ENCODE assay signal across 8 mouse cellular contexts in genomic region chr3:88149510-88149974, GRCm38 (mm10). TPM values are rescaled to one million over a fixed set of nuclear protein-coding genes. Genes with fewer than 3 reads are reported as not detected.
A peak's percentile ranks its signal among the peaks of the same experiment; 100 is the strongest.
DNase-seq lines count a peak whose midpoint lies in the region; ATAC-seq and TF ChIP-seq lines count a peak whose summit lies in the region.

No protein-coding gene starts in this region.

- peak overlapping the region; percentile 100 for H3K27ac ChIP-seq in heart, embryonic 13.5 days (replicated peaks)
- peak overlapping the region; percentile 84 for H3K27ac ChIP-seq in hindbrain, embryonic 15.5 days (replicated peaks)
- H3K27ac ChIP-seq in midbrain, embryonic 13.5 days, result peak overlapping the region; percentile 91

- ATAC-seq in heart, embryonic 13.5 days (ENCODE audit: extremely low read depth, insufficient number of reproducible peaks, low FRiP score, low TSS enrichment), result no peak; the same call in 1 of the 2 replicates
- no peak for ATAC-seq in hindbrain, embryonic 15.5 days (ENCODE audit: low FRiP score, low read depth)
- ATAC-seq in midbrain, embryonic 13.5 days, result no peak

- H3K4me3 ChIP-seq in heart, embryonic 13.5 days, result peak overlapping the region; percentile 48
- no peak overlapping the region for H3K4me3 ChIP-seq in hindbrain, embryonic 15.5 days
- no peak overlapping the region for H3K4me3 ChIP-seq in midbrain, embryonic 13.5 days (replicated peaks)

- H3K9me3 ChIP-seq in heart, embryonic 13.5 days, result no peaks in the 10 kb centered on the region
- H3K9me3 ChIP-seq in hindbrain, embryonic 15.5 days, result no peaks in the 10 kb centered on the region
- no peaks in the 10 kb centered on the region for H3K9me3 ChIP-seq in midbrain, embryonic 13.5 days

- WGBS in heart, embryonic 13.5 days, result 9% methylated on average over 6 of the region's 6 CpGs
- 13% methylated on average over 6 of the region's 6 CpGs for WGBS in hindbrain, embryonic 15.5 days
- WGBS in midbrain, embryonic 13.5 days, result 22% methylated on average over 6 of the region's 6 CpGs

- peaks cover 4% of the 10 kb centered on the region; the same call in 1 of the 2 replicates for H3K36me3 ChIP-seq in heart, embryonic 13.5 days
- H3K36me3 ChIP-seq in hindbrain, embryonic 15.5 days, result no peaks in the 10 kb centered on the region
- H3K36me3 ChIP-seq in midbrain, embryonic 13.5 days, result no peaks in the 10 kb centered on the region

- H3K4me1 ChIP-seq in heart, embryonic 13.5 days, result peaks cover 95% of the 10 kb centered on the region
- peaks cover 83% of the 10 kb centered on the region for H3K4me1 ChIP-seq in hindbrain, embryonic 15.5 days (replicated peaks)
- H3K4me1 ChIP-seq in midbrain, embryonic 13.5 days (replicated peaks), result peaks cover 92% of the 10 kb centered on the region

- no peaks in the 10 kb centered on the region for H3K27me3 ChIP-seq in heart, embryonic 13.5 days (replicated peaks)
- no peaks in the 10 kb centered on the region for H3K27me3 ChIP-seq in hindbrain, embryonic 15.5 days
- no peaks in the 10 kb centered on the region for H3K27me3 ChIP-seq in midbrain, embryonic 13.5 days

- no peak for DNase-seq in heart, postnatal 14 days
- peak; percentile 17 for DNase-seq in brain, embryonic 14.5 days (ENCODE audit: low read depth)
- DNase-seq in left cerebral cortex, postnatal 36 days (ENCODE audit: low spot score in 2 of 2), result no peak
- DNase-seq in layer of hippocampus, postnatal 10 days (ENCODE audit: low spot score in 2 of 2), result no peak
- no peak for DNase-seq in cerebellum, adult 18-20 months

- no peak for TF ChIP-seq CTCF in brain, embryonic 14.5 days (IDR thresholded peaks at IDR 0.05; ENCODE audit: borderline replicate concordance, extremely low read depth, insufficient read depth, insufficient read length)

- peak overlapping the region; percentile 98 for H3K9ac ChIP-seq in heart, embryonic 13.5 days
- H3K9ac ChIP-seq in hindbrain, embryonic 15.5 days, result no peak overlapping the region
- peak overlapping the region; percentile 32; the same call in 1 of the 2 replicates for H3K9ac ChIP-seq in midbrain, embryonic 13.5 days (replicated peaks)

- intact Hi-C loops in heart, postnatal 14 days (cut with DNase I), result no loop called here
- intact Hi-C loops in left cerebral cortex, postnatal 36 days (cut with DNase I), result no loop called here

- H3K4me2 ChIP-seq in heart, embryonic 13.5 days, result peak overlapping the region; percentile 95
- H3K4me2 ChIP-seq in hindbrain, embryonic 15.5 days, result 0 out of 2 replicates have a peak overlapping the region, but pooled peaks have one; percentile 42
- peak overlapping the region; percentile 33 for H3K4me2 ChIP-seq in midbrain, embryonic 13.5 days (replicated peaks)

- TF ChIP-seq POLR2A in brain, embryonic 14.5 days (IDR thresholded peaks at IDR 0.05; ENCODE audit: borderline replicate concordance, extremely low read depth, insufficient read depth, insufficient read length, poor library complexity, severe bottlenecking), result no peak

RNA-seq across cellular contexts. Expression of gene Mef2d, which starts 7.4 kb away (rescaled TPM):
- 35.5 and 37.1 TPM in 2 replicates for polyA plus RNA-seq in heart, embryonic 13.5 days (2015; fragmentation: Nextera tagmentation; extraction: Ambion mirVana)
- 100 to 1,000 TPM; 128 to 130 TPM for total RNA-seq in heart, postnatal 14 days (2021)
- 46.2 and 54.8 TPM in 2 replicates for polyA plus RNA-seq in brain, embryonic 14.5 days (2012; rRNA removed)
- polyA plus RNA-seq in hindbrain, embryonic 15.5 days (2015; fragmentation: Nextera tagmentation; extraction: Ambion mirVana), result 19.2 and 23.9 TPM in 2 replicates
- 15.1 and 16.9 TPM in 2 replicates for polyA plus RNA-seq in midbrain, embryonic 13.5 days (2015; fragmentation: Nextera tagmentation; extraction: Ambion mirVana)
- 100 to 1,000 TPM; 203 to 231 TPM for total RNA-seq in left cerebral cortex, postnatal 36 days (2021)
- total RNA-seq in layer of hippocampus, postnatal 10 days (2021), result 100 to 1,000 TPM; 125 to 126 TPM

Comparison
In these comparisons a context has a peak if more than half of its experiments do, and no peak if none do; other contexts are left out.
1. H3K4me2 ChIP-seq: peak in every context shown above with its lines; median percentile 95 in heart, embryonic 13.5 days; 42 in hindbrain, embryonic 15.5 days; 33 in midbrain, embryonic 13.5 days.